Mouse (Mus musculus): Measurements from ENCODE around the gene 1700122O11Rik.

1700122O11Rik gene

DNA sequence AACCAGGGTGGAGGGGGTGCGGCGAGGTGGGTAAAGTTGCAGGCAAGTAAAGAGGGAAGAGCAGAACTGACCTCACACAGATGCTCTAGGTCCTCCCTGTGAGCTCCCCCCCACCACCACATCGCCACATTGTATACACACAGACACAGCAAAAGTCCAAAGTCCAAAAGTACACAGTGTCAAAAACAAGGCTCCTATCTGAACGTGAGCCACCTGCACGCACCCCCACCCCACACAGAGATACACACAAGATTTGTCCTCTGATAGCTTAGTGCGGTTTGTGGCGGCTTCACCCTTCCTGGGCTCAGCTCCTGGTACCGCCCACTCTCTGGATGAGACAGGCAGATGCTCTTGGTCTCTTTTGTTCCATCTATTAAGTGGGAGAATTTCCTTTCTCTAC lies 50.0 kb downstream of the 1700122O11Rik start:
- in situ Hi-C loops (cut with MboI; ENCODE audit: low sequenced_read_pairs): no loop called here

Measured in CH12F3 (cell line).